Mouse (Mus musculus): ENCODE measurements around the gene Slc18a3. TPM values are rescaled to one million over a fixed set of nuclear protein-coding genes. Genes with fewer than 3 reads are reported as not detected.

The Slc18a3 gene
- polyA plus RNA-seq, 1 experiment from 2014 or later: 8.6 TPM

DNA sequence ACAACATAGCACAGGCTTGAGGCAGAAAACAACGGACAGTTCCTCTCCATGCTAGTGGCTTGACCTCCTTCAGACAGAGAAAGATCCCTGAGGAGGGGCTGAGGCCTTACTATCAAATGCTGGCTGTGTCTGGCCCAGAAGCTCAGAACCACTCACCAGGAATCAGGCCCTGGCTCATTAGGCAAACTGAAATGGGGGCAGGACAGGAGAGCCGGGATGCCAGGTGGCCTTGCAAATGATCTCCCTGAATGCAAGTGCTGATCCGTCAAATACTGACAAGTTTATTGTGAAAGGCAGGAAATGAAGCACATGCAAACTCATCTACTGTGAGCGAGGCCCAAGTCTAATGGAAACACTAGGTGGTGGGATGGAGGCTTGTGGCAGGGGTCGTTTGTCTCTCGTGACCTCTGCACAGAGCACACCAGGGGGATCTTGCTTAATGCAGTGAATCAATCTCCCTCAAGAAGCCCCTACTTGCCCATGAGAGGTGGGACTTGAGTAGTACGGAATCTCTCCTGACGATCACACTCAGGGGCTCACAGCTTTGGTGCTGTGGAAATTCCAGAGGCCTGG lies 35.5 kb downstream of the Slc18a3 start:
- H3K27me3 ChIP-seq (replicated peaks; ENCODE audit: control insufficient read depth, insufficient read depth, low read length): no peaks in the 10 kb centered on the region
- no peaks in the 10 kb centered on the region for H3K9me3 ChIP-seq (ENCODE audit: control insufficient read depth, low read length)
- H3K4me1 ChIP-seq (ENCODE audit: control insufficient read depth, insufficient read depth, low read length): no peaks in the 10 kb centered on the region
- no peaks in the 10 kb centered on the region for H3K36me3 ChIP-seq (ENCODE audit: control insufficient read depth, insufficient read depth, low read length)
- H3K4me3 ChIP-seq (ENCODE audit: low read length): no peak overlapping the region
- no peak overlapping the region for H3K9ac ChIP-seq (ENCODE audit: low read depth, low read length)
- no peak overlapping the region for H3K4me2 ChIP-seq (ENCODE audit: low read depth, low read length)
- H3K27ac ChIP-seq (ENCODE audit: low read length): no peak overlapping the region
- no peak for ATAC-seq
- 32% methylated on average over 8 of the region's 8 CpGs for WGBS

DNA sequence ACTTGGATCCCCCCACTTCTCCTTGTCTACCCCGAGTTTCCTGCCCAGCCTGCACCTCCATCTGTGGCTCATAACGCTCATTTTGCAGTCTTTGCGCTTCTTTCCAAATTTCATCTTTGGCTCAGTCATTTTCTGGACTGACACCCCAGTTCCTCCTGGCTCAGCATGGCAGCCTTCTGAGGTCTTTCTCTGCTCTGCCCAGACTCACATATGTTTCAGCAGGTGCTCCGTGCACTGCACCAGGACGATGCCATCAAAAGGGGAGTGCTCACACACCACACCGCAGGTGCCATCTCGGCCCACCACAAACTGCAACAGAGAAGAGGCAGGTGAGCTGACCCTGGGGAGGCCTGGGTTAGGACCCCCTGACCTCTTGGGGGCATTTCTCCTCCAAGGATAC lies 40.7 kb downstream of the Slc18a3 start:
- no peak overlapping the region for H3K4me2 ChIP-seq (ENCODE audit: low read depth, low read length)
- no peaks in the 10 kb centered on the region for H3K4me1 ChIP-seq (ENCODE audit: control insufficient read depth, insufficient read depth, low read length)
- no peak overlapping the region for H3K27ac ChIP-seq (ENCODE audit: low read length)
- H3K27me3 ChIP-seq (replicated peaks; ENCODE audit: control insufficient read depth, insufficient read depth, low read length): no peaks in the 10 kb centered on the region
- H3K9ac ChIP-seq (ENCODE audit: low read depth, low read length): no peak overlapping the region
- no peaks in the 10 kb centered on the region for H3K9me3 ChIP-seq (ENCODE audit: control insufficient read depth, low read length)
- no peaks in the 10 kb centered on the region for H3K36me3 ChIP-seq (ENCODE audit: control insufficient read depth, insufficient read depth, low read length)
- ATAC-seq: no peak
- no peak overlapping the region for H3K4me3 ChIP-seq (ENCODE audit: low read length)
- WGBS: 89% methylated on average over 7 of the region's 7 CpGs

DNA sequence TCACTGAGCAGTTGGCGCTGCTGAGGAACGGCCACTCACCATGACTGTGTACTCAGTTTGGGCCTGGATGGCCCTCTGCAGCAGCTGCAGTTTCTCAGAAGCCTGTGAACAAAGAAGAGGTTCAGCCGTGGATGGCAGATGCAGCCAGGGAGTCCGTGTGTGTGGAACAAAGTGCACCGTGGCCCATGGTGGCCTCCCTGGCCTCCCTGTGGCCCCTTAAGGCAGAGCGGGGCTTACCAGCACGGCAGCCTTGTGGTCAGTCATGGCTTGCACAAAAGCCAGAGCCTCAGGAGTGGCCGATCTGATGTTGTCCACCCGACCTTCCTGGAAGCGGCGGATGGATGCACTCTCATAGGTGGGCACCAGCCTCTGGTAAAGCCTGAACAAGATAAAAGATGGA lies 45.9 kb downstream of the Slc18a3 start:
- Histone ChIP-seq H3K36me3 (ENCODE audit: control insufficient read depth, insufficient read depth, low read length) (no peaks in the 10 kb centered on the region), H3K9ac (ENCODE audit: low read depth, low read length) (no peak overlapping the region), H3K4me2 (ENCODE audit: low read depth, low read length) (no peak overlapping the region), H3K4me1 (ENCODE audit: control insufficient read depth, insufficient read depth, low read length) (no peaks in the 10 kb centered on the region), H3K27ac (ENCODE audit: low read length) (no peak overlapping the region), H3K4me3 (ENCODE audit: low read length) (no peak overlapping the region), H3K27me3 (replicated peaks; ENCODE audit: control insufficient read depth, insufficient read depth, low read length) (no peaks in the 10 kb centered on the region), H3K9me3 (ENCODE audit: control insufficient read depth, low read length) (no peaks in the 10 kb centered on the region)
- 77% methylated on average over 11 of the region's 11 CpGs for WGBS
- no peak for ATAC-seq

Other genes starting within 250 kb of the Slc18a3 start
- 20.7 and 24.2 TPM in 2 replicates for gene Ogdhl, start 142.8 kb downstream of the Slc18a3 start, polyA plus RNA-seq (2015; fragmentation: Nextera tagmentation; extraction: Ambion mirVana)
- not detected in 2 replicates for gene 1700024G13Rik, start 76.5 kb downstream of the Slc18a3 start, polyA plus RNA-seq (2015; fragmentation: Nextera tagmentation; extraction: Ambion mirVana)
- gene Chat, start 1.1 kb upstream of the Slc18a3 start, polyA plus RNA-seq (2015; fragmentation: Nextera tagmentation; extraction: Ambion mirVana): 1.4 and 1.5 TPM in 2 replicates
- 11.7 and 13.9 TPM in 2 replicates for gene Ercc6, start 48.7 kb upstream of the Slc18a3 start, polyA plus RNA-seq (2015; fragmentation: Nextera tagmentation; extraction: Ambion mirVana)
- gene Prrxl1, start 134.6 kb upstream of the Slc18a3 start, polyA plus RNA-seq (2015; fragmentation: Nextera tagmentation; extraction: Ambion mirVana): 0.47 and 0.84 TPM in 2 replicates
- 0.10 TPM in 2 replicates for gene 3425401B19Rik, start 220.4 kb upstream of the Slc18a3 start, polyA plus RNA-seq (2015; fragmentation: Nextera tagmentation; extraction: Ambion mirVana)